Mouse (Mus musculus) neural tube, embryonic 11.5 days (tissue): Measurements from ENCODE around the gene Zscan29. TPM values are rescaled to one million over a fixed set of nuclear protein-coding genes. Genes with fewer than 3 reads are reported as not detected.

Source experiments
- ATAC-seq: fragments of 200-750 bp; cut with Nextera tagmentation; 2 replicates; pipeline ENCODE4 v1.8.0; 2017; ENCODE audit warnings: moderate number of reproducible peaks, mild to moderate bottlenecking, moderate TSS enrichment, moderate library complexity; ENCODE audit not compliant: insufficient read depth, low FRiP score, low TSS enrichment
- DNase-seq: peaks from one replicate; pipeline ENCODE4 v3.0.0-alpha.2; 2015; ENCODE audit warnings: low spot score
- H3K27ac ChIP-seq: fragments of 300-500 bp; sonication (generic); 2 replicates; pipeline ENCODE4 v1.5.1; 2014; ENCODE audit warnings: low read depth, mild to moderate bottlenecking, low read length
- H3K27me3 ChIP-seq: fragments of 300-500 bp; sonication (generic); 2 replicates; pipeline ENCODE4 v1.6.1; 2014; ENCODE audit warnings: mild to moderate bottlenecking, low read length, mixed read lengths; ENCODE audit not compliant: control insufficient read depth, insufficient read depth
- H3K36me3 ChIP-seq: fragments of 300-500 bp; sonication (generic); 2 replicates; pipeline ENCODE4 v1.6.1; 2014; ENCODE audit warnings: mild to moderate bottlenecking, low read length, moderate library complexity, mixed read lengths; ENCODE audit not compliant: control insufficient read depth, insufficient read depth
- H3K4me1 ChIP-seq: fragments of 300-500 bp; sonication (generic); 2 replicates; pipeline ENCODE4 v1.6.1; 2014; ENCODE audit warnings: low read length, mixed read lengths; ENCODE audit not compliant: control insufficient read depth, insufficient read depth
- H3K4me2 ChIP-seq: fragments of 300-500 bp; sonication (generic); 2 replicates; pipeline ENCODE4 v1.6.1; 2014; ENCODE audit warnings: low read depth, mild to moderate bottlenecking, moderate library complexity
- H3K4me3 ChIP-seq: fragments of 300-500 bp; sonication (generic); 2 replicates; pipeline ENCODE4 v1.5.1; 2014; ENCODE audit warnings: low read depth, low read length
- H3K9ac ChIP-seq: fragments of 300-500 bp; sonication (generic); 2 replicates; pipeline ENCODE4 v1.6.1; 2014; ENCODE audit warnings: mild to moderate bottlenecking, low read length
- H3K9me3 ChIP-seq: fragments of 300-500 bp; sonication (generic); 2 replicates; pipeline ENCODE4 v1.6.1; 2016; ENCODE audit warnings: low read length; ENCODE audit not compliant: control insufficient read depth
- WGBS: fragments of 180-500 bp; shearing (Covaris S2); extraction: QIAGEN DNeasy Blood & Tissue Kit; methylation state at CpG from one replicate; pipeline ENCODE4 v1.1.7; 2014; 5-methylcytosine and 5-hydroxymethylcytosine counted together
- polyA plus RNA-seq: library from polyadenylated mRNA; unstranded; fragments of >200 nt; fragmentation: Nextera tagmentation; extraction: Ambion mirVana; gene quantifications from 2 replicates; pipeline ENCODE4 v1.2.1, GENCODE M21; 2014

The Zscan29 gene
- polyA plus RNA-seq, 1 experiment from 2014 or later: 15.0 TPM

DNA sequence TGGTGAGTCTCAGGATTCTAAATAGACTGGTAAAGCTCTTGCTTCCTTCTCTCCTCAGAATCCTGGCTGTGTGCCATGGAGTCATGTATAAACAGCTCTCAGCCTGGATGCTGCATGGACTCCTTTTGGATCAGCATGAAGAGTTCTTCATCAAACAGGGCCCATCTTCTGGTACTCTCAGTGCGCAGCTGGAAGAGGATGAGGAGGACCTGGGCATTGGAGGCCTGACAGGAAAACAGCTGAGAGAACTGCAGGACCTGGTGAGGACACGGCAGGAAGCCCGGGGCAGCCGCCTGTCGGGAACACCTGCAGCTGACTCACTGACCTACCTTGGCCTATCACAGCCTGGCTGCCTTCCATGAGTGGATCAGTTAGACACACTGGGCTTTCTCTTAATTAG is 12.5 kb upstream of the Zscan29 start:
- no peak overlapping the region for H3K27ac ChIP-seq
- H3K27me3 ChIP-seq: no peaks in the 10 kb centered on the region
- DNase-seq: no peak
- no peak for ATAC-seq
- H3K9ac ChIP-seq: no peak overlapping the region
- no peak overlapping the region for H3K4me2 ChIP-seq
- H3K4me1 ChIP-seq: no peaks in the 10 kb centered on the region
- no peak overlapping the region for H3K4me3 ChIP-seq
- H3K9me3 ChIP-seq: no peaks in the 10 kb centered on the region
- 88% methylated on average over 5 of the region's 5 CpGs for WGBS
- peaks cover 11% of the 10 kb centered on the region for H3K36me3 ChIP-seq

DNA sequence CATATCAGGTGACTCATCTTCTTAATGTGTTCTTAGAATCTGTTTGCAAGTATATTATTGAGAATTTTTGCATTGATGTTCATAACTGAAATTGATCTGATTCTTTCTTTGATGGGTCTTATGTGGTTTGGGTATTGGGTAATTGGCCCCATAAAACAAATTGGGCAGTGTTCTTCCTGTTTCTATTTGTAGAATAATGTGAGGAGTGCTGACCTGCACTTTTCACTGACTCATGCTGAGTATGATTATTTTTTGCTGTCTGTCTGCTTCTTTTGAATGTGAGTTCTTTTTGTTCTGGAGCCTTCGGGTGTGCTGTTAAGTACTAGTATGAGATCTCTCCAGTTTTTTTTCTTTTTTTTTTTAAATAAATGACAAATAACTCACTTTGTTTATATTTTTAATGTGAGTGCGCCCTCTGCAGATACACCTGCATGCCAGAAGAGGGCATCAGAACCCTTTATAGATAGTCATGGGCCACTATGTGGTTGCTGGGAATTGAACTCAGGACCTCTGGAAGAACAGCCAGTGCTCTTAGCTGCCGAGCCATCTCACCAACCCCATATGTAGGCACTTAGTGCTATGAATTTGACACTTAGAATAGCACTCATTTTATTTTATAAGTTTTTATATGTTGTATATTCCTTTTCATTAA is 8.0 kb upstream of the Zscan29 start:
- no peaks in the 10 kb centered on the region for H3K4me1 ChIP-seq
- DNase-seq: no peak
- H3K4me3 ChIP-seq: no peak overlapping the region
- H3K4me2 ChIP-seq: no peak overlapping the region
- H3K9me3 ChIP-seq: no peaks in the 10 kb centered on the region
- peaks cover 12% of the 10 kb centered on the region for H3K36me3 ChIP-seq
- no peaks in the 10 kb centered on the region for H3K27me3 ChIP-seq
- ATAC-seq: no peak
- no peak overlapping the region for H3K9ac ChIP-seq
- H3K27ac ChIP-seq: no peak overlapping the region
- WGBS: 93% methylated on average over 3 of the region's 3 CpGs

DNA sequence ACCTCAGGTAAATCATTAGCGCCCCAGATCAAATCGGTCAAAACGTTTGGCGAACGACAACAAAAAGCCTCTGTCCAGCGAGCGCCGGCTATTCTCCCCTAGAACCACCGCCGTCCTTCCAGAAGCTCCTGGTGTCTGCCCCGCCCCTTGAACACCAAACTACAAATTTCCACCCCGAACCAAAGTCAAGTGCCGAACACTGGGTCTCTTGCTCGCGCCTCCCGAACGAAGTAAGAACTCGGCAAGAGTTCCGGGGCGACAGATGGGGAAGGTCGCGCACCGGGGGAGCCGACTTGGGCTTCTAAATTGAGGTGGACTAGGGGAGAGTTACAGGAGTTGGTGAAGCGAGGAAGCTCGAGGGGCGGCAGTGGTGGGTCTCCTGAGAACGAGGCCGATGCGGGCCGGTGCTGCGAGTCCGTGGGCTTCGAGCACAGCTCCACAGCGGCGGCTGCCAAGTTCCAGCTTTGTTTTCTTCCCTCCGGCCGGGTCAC is 399 bp downstream of the Zscan29 start, which contains the start of gene Tubgcp4:
TSS of gene Tubgcp4 (plus strand) at position 174 of the 491 bp plus-strand sequence.
- Histone ChIP-seq H3K4me3 (peak within 1 kb of the TSS; percentile 90), H3K4me1 (peaks cover 16% of the 10 kb centered on the region), H3K9me3 (no peaks in the 10 kb centered on the region), H3K4me2 (peak within 1 kb of the TSS; percentile 67), H3K27me3 (no peaks in the 10 kb centered on the region), H3K27ac (peak within 1 kb of the TSS; percentile 73; the same call in 1 of the 2 replicates), H3K9ac (peak within 1 kb of the TSS; percentile 89), H3K36me3 (peaks cover 8% of the 10 kb centered on the region)
- DNase-seq: no peak
- peak; percentile 45 for ATAC-seq
- WGBS: under 1% methylated on average over 38 of the region's 38 CpGs

DNA sequence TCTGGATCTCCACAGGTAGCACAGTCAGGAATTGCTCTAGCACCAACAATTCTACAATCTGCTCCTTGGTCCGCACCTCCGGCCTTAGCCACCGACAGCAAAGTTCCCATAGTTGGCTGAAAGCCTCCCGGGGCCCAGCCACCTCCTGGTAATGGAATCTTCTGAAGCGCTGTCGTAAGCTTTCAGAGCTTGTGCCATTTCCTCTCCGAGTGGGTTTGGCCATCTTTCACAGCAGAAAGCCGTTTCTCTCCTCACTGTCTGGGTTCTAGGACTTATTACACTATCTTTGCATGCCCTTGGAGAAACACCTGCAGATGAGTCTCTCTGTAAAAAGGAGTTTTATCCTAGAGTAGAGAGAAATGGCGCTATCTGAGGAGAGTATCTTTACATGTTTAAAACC is 1.0 kb downstream of the Zscan29 start:
- peaks cover 16% of the 10 kb centered on the region for H3K4me1 ChIP-seq
- H3K27me3 ChIP-seq: no peaks in the 10 kb centered on the region
- no peaks in the 10 kb centered on the region for H3K9me3 ChIP-seq
- DNase-seq (peak; percentile 35), ATAC-seq (no peak)
- peak overlapping the region; percentile 67 for H3K4me2 ChIP-seq
- 10% methylated on average over 9 of the region's 9 CpGs for WGBS
- H3K9ac ChIP-seq: peak overlapping the region; percentile 89; the same call in 1 of the 2 replicates
- H3K4me3 ChIP-seq: peak overlapping the region; percentile 90
- peaks cover 5% of the 10 kb centered on the region for H3K36me3 ChIP-seq
- no peak overlapping the region for H3K27ac ChIP-seq

DNA sequence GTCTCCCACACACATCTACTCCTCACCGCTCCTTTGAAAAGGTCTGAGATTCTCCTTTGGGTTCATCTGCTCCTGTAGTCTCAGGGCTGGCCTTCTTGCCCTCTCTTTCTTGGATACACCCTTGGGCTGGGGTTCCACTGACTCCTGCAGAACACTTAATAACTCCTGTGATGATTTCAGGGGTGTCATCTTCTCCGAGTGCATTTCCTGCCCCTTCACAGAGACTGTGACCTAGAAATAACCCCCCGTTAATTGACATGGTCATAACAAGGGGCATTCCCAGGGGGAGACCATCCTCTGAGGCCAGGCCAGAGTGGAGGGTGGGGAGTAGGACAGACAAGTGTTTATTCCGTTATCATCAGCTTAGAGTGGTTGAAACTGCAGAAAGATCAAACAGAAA is 1.8 kb downstream of the Zscan29 start:
- DNase-seq: no peak
- WGBS: 42% methylated on average over 4 of the region's 4 CpGs
- no peaks in the 10 kb centered on the region for H3K27me3 ChIP-seq
- no peaks in the 10 kb centered on the region for H3K9me3 ChIP-seq
- peak overlapping the region; percentile 67 for H3K4me2 ChIP-seq
- H3K9ac ChIP-seq: peak overlapping the region; percentile 26
- peaks cover 16% of the 10 kb centered on the region for H3K4me1 ChIP-seq
- no peak overlapping the region for H3K27ac ChIP-seq
- peaks cover 5% of the 10 kb centered on the region for H3K36me3 ChIP-seq
- H3K4me3 ChIP-seq: peak overlapping the region; percentile 90
- ATAC-seq: no peak

DNA sequence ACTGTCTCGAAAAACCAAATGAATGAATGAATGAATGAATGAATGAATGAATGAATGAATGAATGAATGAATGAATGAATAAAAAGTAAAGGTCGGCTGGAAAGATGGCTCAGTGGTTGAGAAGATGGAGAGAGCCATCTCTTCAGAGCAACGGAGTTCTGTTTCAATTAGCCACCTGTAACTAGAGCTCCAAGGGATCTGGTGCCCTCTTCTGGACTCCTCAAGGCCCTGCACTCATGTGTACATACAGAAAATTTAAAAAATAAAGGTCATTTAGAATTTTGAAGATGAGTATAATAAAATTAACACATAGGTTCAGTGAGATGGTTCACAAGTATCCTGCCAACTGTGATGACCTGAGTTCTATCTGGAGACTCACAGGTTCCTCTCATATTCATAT is 17.8 kb downstream of the Zscan29 start:
- Histone ChIP-seq H3K9ac (no peak overlapping the region), H3K4me1 (no peaks in the 10 kb centered on the region), H3K9me3 (no peaks in the 10 kb centered on the region), H3K27me3 (no peaks in the 10 kb centered on the region), H3K27ac (no peak overlapping the region), H3K4me3 (no peak overlapping the region), H3K36me3 (no peaks in the 10 kb centered on the region), H3K4me2 (no peak overlapping the region)
- WGBS: 89% methylated on average over 3 of the region's 3 CpGs
- ATAC-seq (no peak), DNase-seq (no peak)

DNA sequence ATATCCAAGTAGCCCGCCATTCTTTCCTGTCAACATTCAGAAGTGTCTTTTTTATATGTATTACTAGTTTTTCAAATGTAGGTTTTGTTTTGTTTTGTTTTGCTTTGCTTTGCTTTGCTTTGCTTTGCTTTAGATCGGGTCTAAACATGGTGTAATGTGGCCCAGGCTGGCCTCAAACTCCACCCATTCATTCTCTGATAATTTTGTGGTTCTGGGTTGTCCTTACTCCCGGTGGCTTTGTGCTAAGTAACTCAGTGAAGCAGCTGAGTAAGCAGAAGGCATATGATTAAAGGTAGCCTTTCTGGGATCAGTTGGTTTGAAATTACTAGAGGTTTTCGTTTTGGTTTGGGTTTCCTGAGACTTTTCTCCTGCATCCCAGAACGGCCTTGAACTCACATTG is 21.2 kb downstream of the Zscan29 start:
- H3K9ac ChIP-seq: no peak overlapping the region
- no peaks in the 10 kb centered on the region for H3K36me3 ChIP-seq
- no peaks in the 10 kb centered on the region for H3K9me3 ChIP-seq
- H3K27ac ChIP-seq: no peak overlapping the region
- H3K4me2 ChIP-seq: no peak overlapping the region
- no peaks in the 10 kb centered on the region for H3K27me3 ChIP-seq
- WGBS: 89% methylated on average over 5 of the region's 5 CpGs
- H3K4me3 ChIP-seq: no peak overlapping the region
- H3K4me1 ChIP-seq: no peaks in the 10 kb centered on the region
- DNase-seq (no peak), ATAC-seq (no peak)

DNA sequence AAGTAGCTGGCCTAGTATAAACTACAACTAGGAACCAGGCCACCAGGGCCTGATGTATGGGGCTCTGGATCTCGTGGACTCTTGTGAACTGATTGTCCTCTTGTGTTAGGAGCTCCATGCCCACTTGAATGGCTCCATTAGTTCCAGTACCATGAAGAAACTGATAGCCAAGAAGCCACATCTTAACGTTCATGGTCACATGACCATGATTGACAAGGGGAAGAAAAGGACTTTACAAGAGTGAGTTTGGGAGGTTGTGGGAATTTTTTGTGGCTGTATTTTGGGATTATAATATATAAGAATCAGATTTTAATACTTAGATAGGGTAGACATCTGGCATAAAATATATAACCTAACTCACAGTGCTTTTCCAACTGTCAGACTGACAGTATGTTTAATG is 28.5 kb downstream of the Zscan29 start:
- H3K27me3 ChIP-seq: no peaks in the 10 kb centered on the region
- DNase-seq (no peak), ATAC-seq (no peak)
- H3K4me2 ChIP-seq: no peak overlapping the region
- peaks cover 8% of the 10 kb centered on the region for H3K4me1 ChIP-seq
- no peak overlapping the region for H3K9ac ChIP-seq
- H3K4me3 ChIP-seq: no peak overlapping the region
- H3K27ac ChIP-seq: no peak overlapping the region
- 53% methylated on average over 2 of the region's 2 CpGs for WGBS
- H3K36me3 ChIP-seq: peaks cover 4% of the 10 kb centered on the region; the same call in 1 of the 2 replicates
- H3K9me3 ChIP-seq: no peaks in the 10 kb centered on the region
